Mouse (Mus musculus) stomach, postnatal 0 days (tissue): ENCODE measurements at regions not wholly inside any gene's neighbourhood (a gene's known extent, or its start where the extent isn't known, plus 50 kb on each side); places are given as distances from the start of the nearest gene placed in this dataset.

Source experiments
- CTCF ChIP-seq: IDR thresholded peaks from 2 replicates; pipeline ENCODE4 v1.5.1; 2016; ENCODE audit warnings: antibody characterized with exemption, low read depth, mild to moderate bottlenecking, moderate library complexity
- EP300 ChIP-seq: optimal IDR thresholded peaks from 2 replicates; pipeline ENCODE3; 2016; ENCODE audit warnings: antibody characterized with exemption

- TF ChIP-seq EP300, result no peak
- TF ChIP-seq CTCF, result no peak
Measured at GRCm38 (mm10) chr8:5523281-5523680, 418.1 kb upstream of the Slc10a2 start.
